Mouse (Mus musculus) intestine, embryonic 16.5 days (tissue): ENCODE measurements at regions not wholly inside any gene's neighbourhood (a gene's known extent, or its start where the extent isn't known, plus 50 kb on each side); places are given as distances from the start of the nearest gene placed in this dataset.
A peak's percentile ranks its signal among the peaks of the same experiment; 100 is the strongest.

Experiments used
- ATAC-seq: fragments of 200-750 bp; cut with Nextera tagmentation; 2 replicates; pipeline ENCODE4 v1.8.0; 2017; ENCODE audit warnings: moderate TSS enrichment, moderate library complexity
- H3K27ac ChIP-seq: fragments of 300-500 bp; sonication (generic); 2 replicates; pipeline ENCODE4 v1.5.1; 2014; ENCODE audit warnings: mild to moderate bottlenecking, low read length
- H3K27me3 ChIP-seq: fragments of 300-500 bp; sonication (generic); replicated peaks from 2 replicates; pipeline ENCODE4 v1.6.1; 2014; ENCODE audit warnings: low read length, control low read depth, mixed read lengths; ENCODE audit not compliant: control insufficient read depth, insufficient read depth
- H3K36me3 ChIP-seq: fragments of 300-500 bp; sonication (generic); 2 replicates; pipeline ENCODE4 v1.6.1; 2014; ENCODE audit warnings: low read length, control low read depth; ENCODE audit not compliant: control insufficient read depth, insufficient read depth
- H3K4me1 ChIP-seq: fragments of 300-500 bp; sonication (generic); 2 replicates; pipeline ENCODE4 v1.6.1; 2014; ENCODE audit warnings: low read length, control low read depth, mixed read lengths; ENCODE audit not compliant: control insufficient read depth, insufficient read depth
- H3K4me2 ChIP-seq: fragments of 300-500 bp; sonication (generic); 2 replicates; pipeline ENCODE4 v1.6.1; 2014; ENCODE audit warnings: low read depth, low read length, control low read depth
- H3K4me3 ChIP-seq: fragments of 300-500 bp; sonication (generic); 2 replicates; pipeline ENCODE4 v1.5.1; 2014; ENCODE audit warnings: mild to moderate bottlenecking, low read length
- H3K9ac ChIP-seq: fragments of 300-500 bp; sonication (generic); 2 replicates; pipeline ENCODE4 v1.6.1; 2014; ENCODE audit warnings: low read depth, low read length
- H3K9me3 ChIP-seq: fragments of 300-500 bp; sonication (generic); 2 replicates; pipeline ENCODE4 v1.6.1; 2016; ENCODE audit warnings: low read length, control low read depth; ENCODE audit not compliant: control insufficient read depth
- WGBS: fragments of 180-500 bp; shearing (Covaris S2); extraction: QIAGEN DNeasy Blood & Tissue Kit; methylation state at CpG from one replicate; pipeline ENCODE4 v1.1.7; 2014; 5-methylcytosine and 5-hydroxymethylcytosine counted together

- Histone ChIP-seq H3K4me2 (no peak overlapping the region), H3K4me1 (no peaks in the 10 kb centered on the region; the same call in 1 of the 2 replicates), H3K4me3 (no peak overlapping the region), H3K27me3 (no peaks in the 10 kb centered on the region), H3K9ac (no peak overlapping the region), H3K27ac (no peak overlapping the region), H3K9me3 (no peaks in the 10 kb centered on the region), H3K36me3 (no peaks in the 10 kb centered on the region)
- 36% methylated on average over 9 of the region's 9 CpGs for WGBS
- peak; percentile 71 for ATAC-seq
Measured at GRCm38 (mm10) chr12:51045437-51045836, 302.4 kb upstream of the G2e3 start.

DNA sequence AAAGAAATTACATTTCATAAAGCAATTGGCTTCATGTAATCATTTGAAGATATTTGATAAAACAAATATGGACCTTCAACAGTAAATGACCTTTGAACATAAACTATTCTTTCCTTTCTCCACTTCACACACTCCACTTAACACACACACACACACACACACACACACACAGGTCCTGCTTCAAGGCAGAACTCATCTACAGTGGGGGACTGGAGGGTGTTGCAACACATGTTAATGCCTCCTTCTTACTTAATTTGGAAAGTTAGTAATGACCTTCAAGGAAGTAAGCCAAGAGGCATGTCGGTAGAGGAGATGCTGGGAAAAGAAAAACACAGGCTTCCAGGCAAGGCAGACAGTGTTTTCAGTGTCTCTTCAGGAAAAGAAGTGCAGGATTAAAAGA is 302.8 kb upstream of the G2e3 start:
- Histone ChIP-seq H3K9ac (no peak overlapping the region), H3K4me3 (no peak overlapping the region), H3K4me2 (no peak overlapping the region), H3K9me3 (no peaks in the 10 kb centered on the region), H3K27me3 (no peaks in the 10 kb centered on the region), H3K36me3 (no peaks in the 10 kb centered on the region), H3K4me1 (no peaks in the 10 kb centered on the region; the same call in 1 of the 2 replicates), H3K27ac (no peak overlapping the region)
- peak; percentile 87 for ATAC-seq
- 18% methylated on average over 1 of the region's 1 CpGs for WGBS

- no peak overlapping the region for H3K4me2 ChIP-seq
- 78% methylated on average over 2 of the region's 2 CpGs for WGBS
- no peak for ATAC-seq
- no peaks in the 10 kb centered on the region for H3K4me1 ChIP-seq
- H3K9ac ChIP-seq: no peak overlapping the region
- H3K27me3 ChIP-seq: no peaks in the 10 kb centered on the region
- H3K36me3 ChIP-seq: no peaks in the 10 kb centered on the region
- no peak overlapping the region for H3K27ac ChIP-seq
- no peaks in the 10 kb centered on the region for H3K9me3 ChIP-seq
- no peak overlapping the region for H3K4me3 ChIP-seq
Measured at GRCm38 (mm10) chr12:51032193-51032592, 315.7 kb upstream of the G2e3 start.

- ATAC-seq: no peak
- Histone ChIP-seq H3K27me3 (no peaks in the 10 kb centered on the region), H3K27ac (no peak overlapping the region), H3K9ac (no peak overlapping the region), H3K4me1 (no peaks in the 10 kb centered on the region), H3K36me3 (no peaks in the 10 kb centered on the region), H3K9me3 (no peaks in the 10 kb centered on the region), H3K4me3 (no peak overlapping the region), H3K4me2 (no peak overlapping the region)
- 44% methylated on average over 10 of the region's 10 CpGs for WGBS
Measured at GRCm38 (mm10) chr12:51028601-51029174, 319.2 kb upstream of the G2e3 start.

DNA sequence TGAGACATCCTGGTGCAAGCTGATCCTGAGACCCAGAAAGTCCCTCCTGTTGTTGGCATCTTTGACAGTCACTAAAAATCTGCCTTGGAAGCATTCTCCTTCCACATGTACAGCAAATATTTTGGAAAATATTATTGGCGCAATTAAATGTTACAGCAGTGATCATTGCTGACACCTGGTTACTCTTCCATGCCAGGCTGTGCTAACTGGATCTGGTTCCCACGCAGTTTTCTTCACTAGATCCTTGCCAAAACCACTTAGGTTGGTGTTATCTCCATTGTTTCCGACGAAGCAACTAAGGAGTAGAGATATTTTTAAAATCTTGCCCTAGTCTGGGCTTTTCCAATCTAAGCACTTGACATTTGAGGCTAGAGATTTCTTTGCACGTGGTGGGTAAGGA is 321.8 kb upstream of the G2e3 start:
- WGBS: 86% methylated on average over 5 of the region's 5 CpGs
- no peak for ATAC-seq
- Histone ChIP-seq H3K27ac (no peak overlapping the region), H3K36me3 (no peaks in the 10 kb centered on the region), H3K9me3 (no peaks in the 10 kb centered on the region), H3K9ac (no peak overlapping the region), H3K27me3 (no peaks in the 10 kb centered on the region), H3K4me1 (no peaks in the 10 kb centered on the region), H3K4me2 (no peak overlapping the region), H3K4me3 (no peak overlapping the region)

- H3K4me1 ChIP-seq: no peaks in the 10 kb centered on the region
- H3K4me3 ChIP-seq: no peak overlapping the region
- no peak overlapping the region for H3K27ac ChIP-seq
- 68% methylated on average over 3 of the region's 3 CpGs for WGBS
- no peak overlapping the region for H3K4me2 ChIP-seq
- no peaks in the 10 kb centered on the region for H3K36me3 ChIP-seq
- no peak for ATAC-seq
- H3K9ac ChIP-seq: no peak overlapping the region
- no peaks in the 10 kb centered on the region for H3K27me3 ChIP-seq
- no peaks in the 10 kb centered on the region for H3K9me3 ChIP-seq
Measured at GRCm38 (mm10) chr12:51025531-51025930, 322.3 kb upstream of the G2e3 start.

GRCm38 (mm10) chr12:51024057-51024743 is 323.7 kb upstream of the G2e3 start:
- no peak for ATAC-seq
- Histone ChIP-seq H3K27me3 (no peaks in the 10 kb centered on the region), H3K27ac (no peak overlapping the region), H3K4me1 (no peaks in the 10 kb centered on the region), H3K9me3 (no peaks in the 10 kb centered on the region), H3K36me3 (no peaks in the 10 kb centered on the region), H3K4me2 (no peak overlapping the region), H3K9ac (no peak overlapping the region), H3K4me3 (no peak overlapping the region)
- WGBS: 88% methylated on average over 3 of the region's 3 CpGs

- 88% methylated on average over 5 of the region's 5 CpGs for WGBS
- H3K4me3 ChIP-seq: no peak overlapping the region
- H3K4me2 ChIP-seq: no peak overlapping the region
- no peak for ATAC-seq
- H3K9me3 ChIP-seq: no peaks in the 10 kb centered on the region
- no peaks in the 10 kb centered on the region for H3K27me3 ChIP-seq
- no peaks in the 10 kb centered on the region for H3K36me3 ChIP-seq
- H3K9ac ChIP-seq: no peak overlapping the region
- H3K4me1 ChIP-seq: no peaks in the 10 kb centered on the region
- no peak overlapping the region for H3K27ac ChIP-seq
Measured at GRCm38 (mm10) chr12:51018185-51018584, 329.7 kb upstream of the G2e3 start.

GRCm38 (mm10) chr12:51016081-51016480 is 331.8 kb upstream of the G2e3 start:
- no peak overlapping the region for H3K9ac ChIP-seq
- no peak overlapping the region for H3K4me3 ChIP-seq
- no peaks in the 10 kb centered on the region for H3K27me3 ChIP-seq
- no peak overlapping the region for H3K27ac ChIP-seq
- no peak overlapping the region for H3K4me2 ChIP-seq
- no peaks in the 10 kb centered on the region for H3K9me3 ChIP-seq
- no peak for ATAC-seq
- WGBS: 91% methylated on average over 6 of the region's 6 CpGs
- no peaks in the 10 kb centered on the region for H3K36me3 ChIP-seq
- H3K4me1 ChIP-seq: no peaks in the 10 kb centered on the region

DNA sequence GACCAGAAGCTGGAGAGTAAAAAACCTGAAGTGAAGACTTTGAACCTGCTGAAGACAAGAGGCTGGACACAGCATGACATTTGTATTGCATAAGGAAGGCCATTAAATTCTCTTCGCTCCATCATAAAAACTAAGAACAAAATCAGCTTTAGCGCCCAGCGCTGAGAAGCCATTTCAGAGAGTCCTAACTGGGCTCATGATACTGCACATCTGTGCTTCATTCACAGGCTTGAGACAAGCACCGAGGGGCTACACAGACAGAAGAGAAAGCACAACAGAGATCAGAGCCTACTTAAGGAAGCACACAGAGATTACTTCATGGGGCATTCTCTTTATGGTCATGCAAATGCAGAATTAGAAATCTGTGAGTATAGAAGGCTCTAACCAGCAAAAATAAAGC is 338.2 kb upstream of the G2e3 start:
- H3K27ac ChIP-seq: no peak overlapping the region
- 89% methylated on average over 4 of the region's 4 CpGs for WGBS
- no peak for ATAC-seq
- H3K9ac ChIP-seq: no peak overlapping the region
- no peaks in the 10 kb centered on the region for H3K36me3 ChIP-seq
- H3K27me3 ChIP-seq: no peaks in the 10 kb centered on the region
- H3K4me2 ChIP-seq: no peak overlapping the region
- no peaks in the 10 kb centered on the region for H3K9me3 ChIP-seq
- no peak overlapping the region for H3K4me3 ChIP-seq
- H3K4me1 ChIP-seq: no peaks in the 10 kb centered on the region
